In the genomic region with DNA sequence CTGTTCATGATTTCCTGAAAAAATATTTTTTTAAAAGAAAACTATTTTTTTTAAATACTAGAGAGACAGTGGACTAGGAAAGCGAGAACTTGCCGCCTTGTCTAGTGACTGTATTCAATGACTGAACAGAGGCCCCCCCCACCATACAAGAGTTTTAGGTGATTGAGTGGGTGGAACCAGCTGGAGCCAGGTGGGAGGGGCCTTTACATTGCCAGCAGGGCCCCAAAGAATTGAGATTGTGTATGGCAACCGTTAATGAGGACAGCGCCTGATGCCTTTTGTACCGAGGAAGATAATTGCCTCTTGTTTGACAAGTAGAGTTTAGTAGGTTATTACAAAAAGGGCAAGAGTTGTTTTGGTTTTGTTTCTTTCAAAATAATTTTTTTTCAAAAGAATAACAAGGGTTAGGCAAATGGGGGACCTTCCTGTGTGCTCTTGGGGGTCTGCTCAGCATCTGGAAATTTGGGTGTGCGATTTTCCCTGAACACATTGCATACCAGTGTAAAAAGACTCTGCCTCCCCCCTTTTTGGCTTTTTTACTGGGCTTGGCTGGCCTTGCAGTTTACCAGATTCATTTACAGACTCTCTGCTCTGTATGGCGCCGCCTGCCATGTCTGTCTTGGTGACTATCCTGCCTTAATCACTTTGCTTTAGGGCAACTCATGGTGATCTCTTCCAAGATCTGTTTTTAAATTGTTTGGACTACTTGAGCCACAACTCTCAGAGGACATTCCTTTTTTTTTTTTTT, we compare ENCODE assay signal across 16 mouse cellular contexts.
DNase-seq lines count a peak whose midpoint lies in the region; ATAC-seq lines count a peak whose summit lies in the region.
"Had no signal": no experiment of that assay in that cellular context is flagged by ENCODE, and none has a peak within 500 bp of the region (broad histone marks: within the 10 kb centered on the region; RNA-seq: fewer than 3 reads in every experiment).

No protein-coding gene starts in this region.

- no peak overlapping the region for H3K9ac ChIP-seq in embryonic facial prominence, embryonic 14.5 days (ENCODE audit: low read depth, low read length)
- H3K9ac ChIP-seq in hindbrain, embryonic 16.5 days (ENCODE audit: low read depth, low read length) = no peak overlapping the region

- peak; percentile 75; the same call in 1 of the 2 replicates for ATAC-seq in embryonic facial prominence, embryonic 14.5 days (ENCODE audit: low read depth)
- peak; percentile 42; the same call in 1 of the 2 replicates for ATAC-seq in hindbrain, embryonic 16.5 days

- H3K4me1 ChIP-seq in embryonic facial prominence, embryonic 14.5 days (ENCODE audit: control insufficient read depth, insufficient read depth, low read length) = no peaks in the 10 kb centered on the region
- no peaks in the 10 kb centered on the region for H3K4me1 ChIP-seq in hindbrain, embryonic 16.5 days (ENCODE audit: control insufficient read depth, insufficient read depth, low read depth, low read length)

- H3K4me2 ChIP-seq in embryonic facial prominence, embryonic 14.5 days (ENCODE audit: low read depth, low read length) = no peak overlapping the region
- H3K4me2 ChIP-seq in hindbrain, embryonic 16.5 days (ENCODE audit: low read length) = no peak overlapping the region

- 63% methylated on average over 8 of the region's 8 CpGs for WGBS in embryonic facial prominence, embryonic 14.5 days
- 50% methylated on average over 8 of the region's 8 CpGs for WGBS in hindbrain, embryonic 16.5 days

- H3K27ac ChIP-seq in embryonic facial prominence, embryonic 14.5 days (replicated peaks; ENCODE audit: low read depth, low read length) = no peak overlapping the region
- no peak overlapping the region for H3K27ac ChIP-seq in hindbrain, embryonic 16.5 days (ENCODE audit: low read depth, low read length)
- H3K27ac ChIP-seq: heart, adult 2 months had no signal

- H3K4me3 ChIP-seq in embryonic facial prominence, embryonic 14.5 days (ENCODE audit: low read depth, low read length) = no peak overlapping the region
- no peak overlapping the region for H3K4me3 ChIP-seq in hindbrain, embryonic 16.5 days (ENCODE audit: low read length)
- H3K4me3 ChIP-seq: heart, adult 2 months had no signal

- H3K27me3 ChIP-seq in embryonic facial prominence, embryonic 14.5 days (replicated peaks; ENCODE audit: control insufficient read depth, insufficient read depth, low read length) = no peaks in the 10 kb centered on the region
- H3K27me3 ChIP-seq in hindbrain, embryonic 16.5 days (replicated peaks; ENCODE audit: control insufficient read depth, insufficient read depth, low read length) = no peaks in the 10 kb centered on the region

- DNase-seq in layer of hippocampus, adult 11-12 months (ENCODE audit: low spot score) = peak; percentile 29
- DNase-seq in layer of hippocampus, postnatal 10 days (ENCODE audit: low spot score in 2 of 2) = no peak
- DNase-seq in R1 (ENCODE audit: low read depth, low spot score) = peak; percentile 6
- peak; percentile 41 for DNase-seq in embryonic facial prominence, embryonic 14.5 days (ENCODE audit: low spot score)
- no peak for DNase-seq in heart, adult 11 months
- no peak for DNase-seq in adrenal gland, postnatal 36 days
- DNase-seq in spleen, postnatal 14 days (ENCODE audit: low spot score in 2 of 2) = no peak
- DNase-seq: adrenal gland, adult 8-10 months; cerebellum, adult 9-10 months; heart, adult 2 months; kidney, adult 9 months; liver; lung, adult 2 months; right cerebral cortex, postnatal 4 days; thymus, adult 2 months had no signal

- no peaks in the 10 kb centered on the region for H3K9me3 ChIP-seq in embryonic facial prominence, embryonic 14.5 days (ENCODE audit: control insufficient read depth, low read length)
- no peaks in the 10 kb centered on the region for H3K9me3 ChIP-seq in hindbrain, embryonic 16.5 days (ENCODE audit: control insufficient read depth, low read length)

- no peaks in the 10 kb centered on the region for H3K36me3 ChIP-seq in embryonic facial prominence, embryonic 14.5 days (ENCODE audit: control insufficient read depth, insufficient read depth, low read length)
- no peaks in the 10 kb centered on the region for H3K36me3 ChIP-seq in hindbrain, embryonic 16.5 days (ENCODE audit: control insufficient read depth, insufficient read depth, low read length)

Comparison
In these comparisons a context has a peak if more than half of its experiments do, and no peak if none do; other contexts are left out.
1. DNase-seq: peak in layer of hippocampus, adult 11-12 months (single experiment), R1 (single experiment) and embryonic facial prominence, embryonic 14.5 days (single experiment); none in layer of hippocampus, postnatal 10 days (0 of 2), heart, adult 11 months (single experiment), adrenal gland, postnatal 36 days (0 of 2) and spleen, postnatal 14 days (0 of 2).